Mouse (Mus musculus) lung, embryonic 16.5 days (tissue): Measurements from ENCODE around the gene Ykt6. TPM values are rescaled to one million over a fixed set of nuclear protein-coding genes. Genes with fewer than 3 reads are reported as not detected.
"Not testable (repeated sequence)": the region's sequence is repeated elsewhere in the genome, so short reads cannot be mapped to it uniquely, and the experiment has no call there.

ENCODE experiments used
- ATAC-seq: fragments of 200-750 bp; cut with Nextera tagmentation; 2 replicates; pipeline ENCODE4 v1.8.0; 2017; ENCODE audit warnings: low read depth, mild to moderate bottlenecking, moderate library complexity
- H3K27ac ChIP-seq: fragments of 300-500 bp; sonication (generic); 2 replicates; pipeline ENCODE4 v1.5.1; 2014; ENCODE audit warnings: mild to moderate bottlenecking, control low read depth, low read length
- H3K27me3 ChIP-seq: fragments of 300-500 bp; sonication (generic); 2 replicates; pipeline ENCODE4 v1.6.1; 2014; ENCODE audit warnings: low read depth, low read length, mixed read lengths; ENCODE audit not compliant: control insufficient read depth, insufficient read depth
- H3K36me3 ChIP-seq: fragments of 300-500 bp; sonication (generic); 2 replicates; pipeline ENCODE4 v1.6.1; 2014; ENCODE audit warnings: low read length; ENCODE audit not compliant: control insufficient read depth, insufficient read depth
- H3K4me1 ChIP-seq: fragments of 300-500 bp; sonication (generic); replicated peaks from 2 replicates; pipeline ENCODE4 v1.6.1; 2014; ENCODE audit warnings: low read length, mixed read lengths; ENCODE audit not compliant: control insufficient read depth, insufficient read depth
- H3K4me2 ChIP-seq: fragments of 300-500 bp; sonication (generic); 2 replicates; pipeline ENCODE4 v1.6.1; 2014; ENCODE audit warnings: low read depth, low read length, control low read depth
- H3K4me3 ChIP-seq: fragments of 300-500 bp; sonication (generic); 2 replicates; pipeline ENCODE4 v1.5.1; 2014; ENCODE audit warnings: mild to moderate bottlenecking, low read length, control low read depth
- H3K9ac ChIP-seq: fragments of 300-500 bp; sonication (generic); 2 replicates; pipeline ENCODE4 v1.6.1; 2014; ENCODE audit warnings: low read length, control low read depth
- H3K9me3 ChIP-seq: fragments of 300-500 bp; sonication (generic); 2 replicates; pipeline ENCODE4 v1.6.1; 2016; ENCODE audit warnings: low read length; ENCODE audit not compliant: control insufficient read depth
- WGBS: fragments of 180-500 bp; shearing (Covaris S2); extraction: QIAGEN DNeasy Blood & Tissue Kit; methylation state at CpG from one replicate; pipeline ENCODE4 v1.1.7; 2014; 5-methylcytosine and 5-hydroxymethylcytosine counted together
- polyA plus RNA-seq: library from polyadenylated mRNA; unstranded; fragments of >200 nt; fragmentation: Nextera tagmentation; extraction: Ambion mirVana; gene quantifications from 2 replicates; pipeline ENCODE4 v1.2.1, GENCODE M21; 2015

The Ykt6 gene
- polyA plus RNA-seq, 1 experiment from 2014 or later: 52.3 TPM

DNA sequence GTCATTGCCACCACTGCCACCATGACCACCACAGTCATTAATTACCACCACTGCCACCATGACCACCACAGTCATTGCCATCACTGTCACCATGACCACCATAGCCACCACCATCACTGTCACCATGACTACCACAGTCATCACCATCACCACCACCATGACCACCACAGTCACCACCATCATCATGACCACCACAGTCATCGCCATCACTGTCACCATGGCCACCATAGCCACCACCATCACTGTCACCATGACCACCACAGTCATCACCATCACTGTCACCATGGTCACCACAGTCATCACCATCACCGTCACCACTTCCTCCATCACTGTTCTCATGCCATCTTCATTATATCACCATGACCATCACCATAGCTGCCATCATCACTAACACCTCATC is 43.0 kb downstream of the Ykt6 start:
- H3K4me2 ChIP-seq: no peak overlapping the region
- H3K9me3 ChIP-seq: no peaks in the 10 kb centered on the region
- H3K27me3 ChIP-seq: no peaks in the 10 kb centered on the region
- WGBS: 100% methylated on average over 2 of the region's 2 CpGs
- H3K9ac ChIP-seq: no peak overlapping the region
- no peak overlapping the region for H3K4me3 ChIP-seq
- peaks cover 25% of the 10 kb centered on the region for H3K4me1 ChIP-seq
- no peak for ATAC-seq
- H3K27ac ChIP-seq: no peak overlapping the region
- H3K36me3 ChIP-seq: no peaks in the 10 kb centered on the region

DNA sequence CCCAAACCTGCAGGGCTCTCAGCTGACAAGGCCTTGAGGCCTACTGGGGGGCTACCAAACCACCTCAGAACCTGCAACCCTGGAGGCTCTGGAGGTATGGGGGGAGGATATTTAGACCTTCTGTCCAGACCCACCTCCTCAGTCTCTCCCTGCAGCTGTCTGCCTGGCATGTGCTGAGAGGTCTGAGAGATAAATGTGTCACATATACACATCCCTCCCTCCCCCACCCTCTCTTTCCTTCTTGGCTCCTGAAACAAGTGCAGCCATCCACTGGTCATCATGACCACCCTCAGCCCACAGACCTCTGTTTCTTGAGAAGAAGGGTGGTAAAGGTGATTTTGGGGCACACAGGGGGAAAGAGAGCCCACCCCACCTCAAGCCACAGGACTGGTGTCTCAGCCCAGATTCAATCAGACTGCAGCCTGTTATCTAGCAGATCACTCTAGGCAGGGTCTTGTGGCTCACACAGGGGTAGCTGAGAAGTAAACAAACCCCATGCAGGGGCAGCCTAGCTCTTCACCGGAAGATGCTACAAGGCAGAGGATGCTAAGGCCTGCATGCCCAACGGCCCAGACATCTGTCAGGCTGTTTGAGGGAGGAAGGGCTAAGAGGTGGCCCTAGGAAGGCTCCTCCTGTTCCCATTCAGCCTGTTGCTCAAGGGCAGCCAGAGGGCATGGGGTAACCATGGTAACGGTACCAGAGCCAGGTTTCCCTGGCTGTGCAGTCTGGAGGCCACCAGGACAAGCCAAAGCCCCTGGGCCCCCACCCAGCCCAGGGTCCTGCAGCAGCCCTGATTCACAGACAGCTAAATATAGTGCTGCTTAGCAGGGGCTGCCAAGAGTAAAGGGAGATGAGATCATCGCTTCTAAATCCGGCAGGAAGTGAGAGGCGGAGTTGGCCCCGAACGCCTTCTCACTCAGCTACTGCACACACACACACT is 44.6 kb downstream of the Ykt6 start:
- WGBS: 3% methylated on average over 8 of the region's 8 CpGs
- Histone ChIP-seq H3K9ac (0 out of 2 replicates have a peak overlapping the region, but pooled peaks have one; percentile 21), H3K27ac (peak overlapping the region; percentile 87), H3K4me3 (no peak overlapping the region), H3K36me3 (no peaks in the 10 kb centered on the region), H3K4me1 (peaks cover 29% of the 10 kb centered on the region), H3K4me2 (peak overlapping the region; percentile 27; the same call in 1 of the 2 replicates), H3K27me3 (no peaks in the 10 kb centered on the region), H3K9me3 (no peaks in the 10 kb centered on the region)
- peak; percentile 94 for ATAC-seq

DNA sequence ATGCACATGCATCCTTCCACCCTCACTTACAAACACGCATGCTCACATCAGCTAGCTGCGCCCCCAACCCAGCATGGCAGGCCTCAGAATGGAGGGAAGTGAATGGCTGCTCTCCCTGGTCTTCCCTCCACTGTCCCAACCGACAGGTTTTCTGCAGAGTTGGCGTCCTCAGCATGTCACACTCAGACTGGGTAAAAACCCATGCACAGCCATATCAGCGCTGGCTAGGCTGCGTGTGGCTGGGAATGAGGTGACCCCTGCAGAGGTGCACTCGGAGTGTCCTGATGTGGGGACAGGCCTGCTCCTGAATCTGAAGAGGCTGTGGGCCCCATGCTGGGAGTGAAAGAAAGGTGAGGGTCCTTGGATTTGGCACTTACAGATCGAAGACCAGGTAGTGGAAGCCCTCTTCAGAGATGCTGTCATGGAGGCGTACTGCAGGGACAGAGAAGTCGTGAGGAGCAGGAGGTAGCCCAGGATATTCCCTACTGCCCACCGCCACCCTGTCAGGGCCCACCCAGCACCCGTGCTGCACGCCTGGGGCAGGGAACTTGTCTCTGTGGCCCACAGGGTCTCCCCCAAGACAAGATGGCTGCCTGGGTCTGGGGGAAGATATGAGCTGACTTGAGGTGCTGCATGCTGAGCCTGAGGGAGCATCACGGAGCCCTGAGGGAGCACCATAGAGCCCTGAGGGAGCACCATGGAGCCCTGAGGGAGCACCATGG is 45.6 kb downstream of the Ykt6 start:
- H3K27me3 ChIP-seq: no peaks in the 10 kb centered on the region
- peak; percentile 12; the same call in 1 of the 2 replicates for ATAC-seq
- 0 out of 2 replicates have a peak overlapping the region, but pooled peaks have one; percentile 8 for H3K9ac ChIP-seq
- no peak overlapping the region for H3K4me2 ChIP-seq
- H3K27ac ChIP-seq: peak overlapping the region; percentile 87
- no peaks in the 10 kb centered on the region for H3K36me3 ChIP-seq
- 65% methylated on average over 14 of the region's 14 CpGs for WGBS
- H3K9me3 ChIP-seq: no peaks in the 10 kb centered on the region
- peaks cover 29% of the 10 kb centered on the region for H3K4me1 ChIP-seq
- H3K4me3 ChIP-seq: no peak overlapping the region

DNA sequence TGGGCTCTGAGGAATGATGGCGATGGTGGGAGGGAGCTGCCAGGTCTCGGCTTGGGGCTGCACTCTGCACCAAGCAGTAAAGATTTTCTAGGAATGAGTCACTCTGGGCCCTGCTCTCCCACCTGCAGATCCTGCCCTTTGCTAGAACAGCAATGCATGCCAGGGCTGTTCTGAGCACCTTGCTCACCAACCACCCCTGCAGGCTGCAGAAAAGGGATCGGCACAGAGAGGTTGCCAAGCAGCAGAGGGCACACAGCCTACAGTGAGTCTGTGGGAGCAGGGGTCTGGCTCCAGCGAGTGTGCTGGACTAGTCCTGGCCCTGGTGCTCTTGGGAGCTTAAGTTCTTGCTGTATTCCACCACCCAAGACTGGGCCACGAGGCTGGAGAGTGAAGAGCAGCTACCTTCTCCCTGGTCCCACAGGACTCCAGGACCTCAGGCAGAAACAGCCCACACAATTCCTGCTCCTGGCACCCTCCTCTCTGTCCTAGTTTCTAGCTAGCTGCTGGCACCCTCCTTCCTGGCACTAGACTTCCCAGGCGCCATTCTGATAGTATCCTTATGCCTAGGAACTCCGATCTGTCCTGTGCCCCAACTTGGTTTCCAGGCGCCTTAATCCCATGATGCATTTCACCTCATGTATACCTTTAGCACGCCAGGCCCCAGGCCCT is 46.6 kb downstream of the Ykt6 start:
- Histone ChIP-seq H3K9ac (no peak overlapping the region), H3K4me1 (peaks cover 29% of the 10 kb centered on the region), H3K4me3 (no peak overlapping the region), H3K9me3 (no peaks in the 10 kb centered on the region), H3K27me3 (no peaks in the 10 kb centered on the region), H3K4me2 (no peak overlapping the region), H3K36me3 (no peaks in the 10 kb centered on the region), H3K27ac (no peak overlapping the region)
- 80% methylated on average over 9 of the region's 9 CpGs for WGBS
- no peak for ATAC-seq

DNA sequence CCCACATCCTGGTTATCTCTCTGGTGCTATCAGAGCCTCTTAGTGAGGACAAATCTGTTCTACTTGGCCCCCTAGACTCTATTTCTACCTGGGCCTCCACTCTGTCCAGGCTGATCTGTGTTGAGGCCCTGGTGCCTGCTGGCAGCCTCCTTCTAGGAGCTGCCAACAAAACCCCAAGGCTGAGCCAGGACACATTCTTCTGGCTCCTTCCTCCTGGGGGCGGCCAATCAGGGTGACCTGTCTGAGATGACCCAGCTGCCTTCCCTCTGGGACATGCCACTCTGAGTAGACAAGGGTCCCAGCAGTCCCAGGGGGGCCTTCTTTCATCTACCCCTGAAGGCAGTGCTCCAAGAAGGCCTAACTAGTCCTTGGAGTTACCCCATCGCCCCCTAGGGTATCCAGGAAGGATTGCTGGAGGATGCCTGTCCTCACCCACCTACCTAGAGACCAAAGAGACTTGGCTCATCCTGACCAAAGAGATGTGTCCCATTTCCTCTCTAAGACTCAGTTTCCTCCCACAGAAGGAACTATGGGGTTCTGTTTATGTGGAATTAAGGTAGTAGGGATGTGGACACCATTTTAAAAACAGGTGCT is 47.6 kb downstream of the Ykt6 start:
- no peaks in the 10 kb centered on the region for H3K27me3 ChIP-seq
- no peaks in the 10 kb centered on the region for H3K9me3 ChIP-seq
- 36% methylated on average over 2 of the region's 2 CpGs for WGBS
- H3K9ac ChIP-seq: no peak overlapping the region
- ATAC-seq: no peak
- H3K4me3 ChIP-seq: no peak overlapping the region
- H3K36me3 ChIP-seq: no peaks in the 10 kb centered on the region
- peaks cover 29% of the 10 kb centered on the region for H3K4me1 ChIP-seq
- no peak overlapping the region for H3K4me2 ChIP-seq
- H3K27ac ChIP-seq: no peak overlapping the region

DNA sequence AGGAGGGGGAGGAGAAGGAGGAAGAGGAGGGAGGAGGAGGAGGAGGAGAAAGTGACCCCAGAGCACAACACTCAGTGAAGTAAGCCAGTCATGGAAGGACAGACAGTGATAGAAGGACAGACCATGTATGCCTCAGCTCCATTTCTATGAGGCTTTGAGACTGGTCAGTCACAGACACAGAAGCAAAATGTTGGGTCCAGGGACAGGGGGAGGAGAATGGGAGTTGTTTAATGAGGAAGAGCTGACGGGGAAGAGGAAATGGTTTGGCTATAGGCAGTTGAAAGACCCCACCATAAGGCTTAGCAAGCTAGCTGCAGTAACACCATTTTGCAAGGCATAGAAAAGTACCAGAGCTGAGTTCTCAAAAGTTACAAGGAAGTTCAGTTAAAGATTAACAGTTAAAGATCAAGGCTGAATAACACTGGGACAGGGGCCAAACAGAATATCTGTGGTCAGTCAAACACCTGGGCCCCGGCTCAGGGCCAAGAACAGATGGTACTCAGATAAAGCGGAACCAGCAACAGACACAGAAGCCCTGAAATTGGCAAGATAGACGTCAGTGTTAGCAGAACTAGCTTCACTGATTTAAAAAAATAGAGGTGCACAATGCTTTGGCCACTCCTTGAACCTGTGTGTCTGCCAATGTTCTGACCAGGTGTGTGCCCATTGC is 50.0 kb downstream of the Ykt6 start:
- H3K4me3 ChIP-seq, H3K36me3 ChIP-seq, H3K27me3 ChIP-seq, H3K9me3 ChIP-seq, H3K9ac ChIP-seq: not testable (repeated sequence)
- WGBS: 0% methylated on average over 1 of the region's 4 CpGs
- Histone ChIP-seq H3K4me1 (peaks cover 17% of the 10 kb centered on the region), H3K27ac (peak overlapping the region; percentile 44; the same call in 1 of the 2 replicates), H3K4me2 (0 out of 2 replicates have a peak overlapping the region, but pooled peaks have one; percentile 9)
- ATAC-seq: peak; percentile 21; the same call in 1 of the 2 replicates

DNA sequence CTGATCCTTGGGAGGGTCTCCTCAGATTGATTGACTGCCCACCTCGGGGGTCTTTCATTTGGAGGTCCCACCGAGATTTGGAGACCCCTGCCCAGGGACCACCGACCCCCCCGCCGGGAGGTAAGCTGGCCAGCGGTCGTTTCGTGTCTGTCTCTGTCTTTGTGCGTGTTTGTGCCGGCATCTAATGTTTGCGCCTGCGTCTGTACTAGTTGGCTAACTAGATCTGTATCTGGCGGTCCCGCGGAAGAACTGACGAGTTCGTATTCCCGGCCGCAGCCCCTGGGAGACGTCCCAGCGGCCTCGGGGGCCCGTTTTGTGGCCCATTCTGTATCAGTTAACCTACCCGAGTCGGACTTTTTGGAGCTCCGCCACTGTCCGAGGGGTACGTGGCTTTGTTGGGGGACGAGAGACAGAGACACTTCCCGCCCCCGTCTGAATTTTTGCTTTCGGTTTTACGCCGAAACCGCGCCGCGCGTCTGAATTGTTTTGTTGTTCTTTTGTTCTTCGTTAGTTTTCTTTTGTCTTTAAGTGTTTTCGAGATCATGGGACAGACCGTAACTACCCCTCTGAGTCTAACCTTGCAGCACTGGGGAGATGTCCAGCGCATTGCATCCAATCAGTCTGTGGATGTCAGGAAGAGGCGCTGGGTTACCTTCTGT is 51.0 kb downstream of the Ykt6 start:
- not testable (repeated sequence) for H3K9me3 ChIP-seq, H3K27ac ChIP-seq, H3K9ac ChIP-seq, ATAC-seq, H3K27me3 ChIP-seq, H3K36me3 ChIP-seq, H3K4me1 ChIP-seq
- peak overlapping the region; percentile 61 for H3K4me2 ChIP-seq
- under 1% methylated on average over 35 of the region's 44 CpGs for WGBS
- H3K4me3 ChIP-seq: peak overlapping the region; percentile 50
